Mouse (Mus musculus) limb, embryonic 11.5 days (tissue): ENCODE results near the gene Zc3h10. TPM values are rescaled to one million over a fixed set of nuclear protein-coding genes. Genes with fewer than 3 reads are reported as not detected.

ENCODE experiments used
- ATAC-seq: fragments of 200-750 bp; cut with Nextera tagmentation; 2 replicates; pipeline ENCODE4 v1.8.0; 2017; ENCODE audit warnings: low read depth; ENCODE audit not compliant: insufficient number of reproducible peaks, low FRiP score, low TSS enrichment
- DNase-seq: peaks from one replicate; pipeline ENCODE4 v3.0.0-alpha.2; 2015; ENCODE audit warnings: low spot score
- H3K27ac ChIP-seq: fragments of 300-500 bp; sonication (generic); replicated peaks from 2 replicates; pipeline ENCODE4 v1.5.1; 2014; ENCODE audit warnings: low read depth, mild to moderate bottlenecking, low read length
- H3K27me3 ChIP-seq: fragments of 300-500 bp; sonication (generic); 2 replicates; pipeline ENCODE4 v1.6.1; 2014; ENCODE audit warnings: mild to moderate bottlenecking, low read length, mixed read lengths; ENCODE audit not compliant: control insufficient read depth, insufficient read depth
- H3K36me3 ChIP-seq: fragments of 300-500 bp; sonication (generic); 2 replicates; pipeline ENCODE4 v1.6.1; 2014; ENCODE audit warnings: mild to moderate bottlenecking, low read length, moderate library complexity, mixed read lengths; ENCODE audit not compliant: control insufficient read depth, insufficient read depth
- H3K4me1 ChIP-seq: fragments of 300-500 bp; sonication (generic); 2 replicates; pipeline ENCODE4 v1.6.1; 2014; ENCODE audit warnings: low read length, mixed read lengths; ENCODE audit not compliant: control insufficient read depth, insufficient read depth
- H3K4me2 ChIP-seq: fragments of 300-500 bp; sonication (generic); 2 replicates; pipeline ENCODE4 v1.6.1; 2014; ENCODE audit warnings: low read depth, mild to moderate bottlenecking, moderate library complexity; ENCODE audit not compliant: severe bottlenecking
- H3K4me3 ChIP-seq: fragments of 300-500 bp; sonication (generic); 2 replicates; pipeline ENCODE4 v1.5.1; 2014; ENCODE audit warnings: low read depth, low read length
- H3K9ac ChIP-seq: fragments of 300-500 bp; sonication (generic); 2 replicates; pipeline ENCODE4 v1.6.1; 2014; ENCODE audit warnings: mild to moderate bottlenecking, low read length
- H3K9me3 ChIP-seq: fragments of 300-500 bp; sonication (generic); 2 replicates; pipeline ENCODE4 v1.6.1; 2016; ENCODE audit warnings: low read length; ENCODE audit not compliant: control insufficient read depth
- WGBS: fragments of 180-500 bp; shearing (Covaris S2); extraction: QIAGEN DNeasy Blood & Tissue Kit; methylation state at CpG from one replicate; pipeline ENCODE4 v1.1.7; 2014; 5-methylcytosine and 5-hydroxymethylcytosine counted together
- polyA plus RNA-seq: library from polyadenylated mRNA; unstranded; fragments of >200 nt; fragmentation: Nextera tagmentation; extraction: Ambion mirVana; gene quantifications from 2 replicates; pipeline ENCODE4 v1.2.1, GENCODE M21; 2014

The Zc3h10 gene
- polyA plus RNA-seq, 1 experiment from 2014 or later = 19.4 TPM

DNA sequence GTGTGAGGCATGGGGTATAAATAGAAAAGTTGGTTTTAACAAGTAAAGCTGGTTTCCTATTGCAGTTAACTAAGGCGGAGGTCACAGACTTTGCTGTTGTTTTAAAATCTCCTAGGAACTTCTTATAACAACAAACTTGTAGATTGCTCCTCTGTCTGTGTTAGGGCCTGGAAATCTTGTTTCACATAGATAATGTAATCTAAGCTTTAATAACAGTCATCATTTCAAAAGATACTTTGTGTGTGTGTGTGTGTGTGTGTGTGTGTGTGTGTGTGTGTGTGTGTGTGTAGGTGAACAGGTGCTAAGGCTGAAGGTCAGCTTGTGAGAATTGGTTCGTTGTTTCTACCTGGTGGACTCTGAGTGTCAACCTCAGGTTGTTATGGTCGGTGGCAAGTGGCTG, 43.6 kb downstream of the Zc3h10 start:
- Histone ChIP-seq H3K27ac (no peak overlapping the region), H3K9me3 (no peaks in the 10 kb centered on the region), H3K4me1 (no peaks in the 10 kb centered on the region), H3K4me2 (no peak overlapping the region), H3K27me3 (no peaks in the 10 kb centered on the region), H3K36me3 (no peaks in the 10 kb centered on the region), H3K9ac (no peak overlapping the region), H3K4me3 (no peak overlapping the region)
- WGBS = 87% methylated on average over 3 of the region's 3 CpGs
- no peak for ATAC-seq
- DNase-seq = no peak

DNA sequence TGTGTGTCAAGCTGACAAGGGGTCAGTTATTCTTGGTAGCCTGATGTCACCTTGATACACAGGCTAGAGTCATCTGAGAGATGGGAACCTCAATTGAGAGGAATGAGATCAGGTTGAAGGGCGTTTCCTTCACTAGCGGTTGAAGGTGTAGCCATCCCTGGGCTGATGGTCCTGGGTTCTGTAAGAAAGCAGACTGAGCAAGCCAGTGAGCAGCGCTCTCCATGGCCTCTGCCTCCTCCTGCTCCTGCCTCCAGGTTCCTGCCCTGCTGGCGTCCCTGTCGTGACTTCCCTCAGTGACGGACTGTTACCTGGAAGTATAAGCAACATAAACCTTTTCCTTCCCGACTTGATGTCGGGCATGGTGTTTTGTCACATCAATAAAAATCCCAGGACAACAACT, 44.0 kb downstream of the Zc3h10 start:
- Histone ChIP-seq H3K4me1 (no peaks in the 10 kb centered on the region), H3K4me3 (no peak overlapping the region), H3K36me3 (no peaks in the 10 kb centered on the region), H3K27me3 (no peaks in the 10 kb centered on the region), H3K27ac (no peak overlapping the region), H3K9me3 (no peaks in the 10 kb centered on the region), H3K9ac (no peak overlapping the region), H3K4me2 (no peak overlapping the region)
- no peak for DNase-seq
- no peak for ATAC-seq
- 74% methylated on average over 8 of the region's 8 CpGs for WGBS

DNA sequence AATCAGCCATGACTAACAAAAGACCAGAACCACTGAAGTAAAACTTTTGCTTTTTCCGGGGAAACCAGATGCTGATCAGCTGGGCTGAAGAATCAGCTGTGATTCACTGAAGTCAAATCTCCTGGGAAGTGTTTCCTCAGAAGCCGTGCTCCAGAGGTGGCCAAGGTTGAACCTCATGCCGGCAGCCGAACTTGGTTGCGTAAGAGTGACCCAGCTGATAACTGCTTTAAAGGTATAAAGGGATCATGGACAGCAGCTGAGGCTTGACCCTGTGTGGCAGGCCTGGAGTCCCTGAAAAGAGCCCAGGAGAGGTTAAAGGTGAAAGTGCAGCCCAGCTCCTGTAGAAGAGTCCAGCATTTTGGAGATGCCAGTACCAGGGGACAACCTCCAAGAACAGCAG, 45.2 kb downstream of the Zc3h10 start:
- ATAC-seq (no peak), DNase-seq (no peak)
- H3K4me1 ChIP-seq = no peaks in the 10 kb centered on the region
- H3K4me3 ChIP-seq = no peak overlapping the region
- WGBS = 84% methylated on average over 5 of the region's 5 CpGs
- H3K9ac ChIP-seq = no peak overlapping the region
- H3K27ac ChIP-seq = no peak overlapping the region
- H3K4me2 ChIP-seq = no peak overlapping the region
- no peaks in the 10 kb centered on the region for H3K27me3 ChIP-seq
- H3K36me3 ChIP-seq = no peaks in the 10 kb centered on the region
- H3K9me3 ChIP-seq = no peaks in the 10 kb centered on the region

DNA sequence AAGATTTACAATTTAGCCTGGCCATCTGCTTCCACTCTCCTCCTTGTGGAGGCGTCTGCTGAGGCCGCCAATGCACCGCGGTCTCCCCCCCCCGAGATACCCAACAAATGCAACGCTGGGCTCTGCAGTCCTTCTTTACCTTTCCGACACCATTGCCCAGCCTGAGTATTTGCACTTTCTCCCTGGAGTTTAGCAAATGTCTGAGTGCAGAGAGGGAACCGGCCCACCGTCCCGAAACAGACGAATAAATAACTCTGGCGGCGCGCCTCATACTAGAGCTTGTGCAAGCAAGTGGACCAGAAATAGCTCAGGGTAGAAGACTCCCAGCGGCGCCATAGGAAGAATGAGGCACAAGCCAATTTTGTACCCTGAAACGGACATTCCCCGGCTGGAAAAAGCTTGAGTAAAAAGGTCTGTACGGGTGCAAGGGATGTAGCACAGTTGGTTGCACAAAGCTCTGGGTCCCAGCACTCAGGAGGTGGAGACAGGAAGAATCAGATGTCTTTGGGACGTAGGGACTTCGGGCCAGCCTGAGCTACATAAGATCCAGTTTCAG, 48.4 kb downstream of the Zc3h10 start:
- ATAC-seq = peak; percentile 31; the same call in 1 of the 2 replicates
- Histone ChIP-seq H3K27ac (peak overlapping the region; percentile 39; the same call in 1 of the 2 replicates), H3K4me3 (peak overlapping the region; percentile 51), H3K9ac (peak overlapping the region; percentile 56), H3K4me1 (peaks cover 8% of the 10 kb centered on the region), H3K27me3 (no peaks in the 10 kb centered on the region), H3K4me2 (peak overlapping the region; percentile 72), H3K36me3 (no peaks in the 10 kb centered on the region), H3K9me3 (no peaks in the 10 kb centered on the region)
- WGBS = 4% methylated on average over 21 of the region's 21 CpGs
- DNase-seq = peak; percentile 70

DNA sequence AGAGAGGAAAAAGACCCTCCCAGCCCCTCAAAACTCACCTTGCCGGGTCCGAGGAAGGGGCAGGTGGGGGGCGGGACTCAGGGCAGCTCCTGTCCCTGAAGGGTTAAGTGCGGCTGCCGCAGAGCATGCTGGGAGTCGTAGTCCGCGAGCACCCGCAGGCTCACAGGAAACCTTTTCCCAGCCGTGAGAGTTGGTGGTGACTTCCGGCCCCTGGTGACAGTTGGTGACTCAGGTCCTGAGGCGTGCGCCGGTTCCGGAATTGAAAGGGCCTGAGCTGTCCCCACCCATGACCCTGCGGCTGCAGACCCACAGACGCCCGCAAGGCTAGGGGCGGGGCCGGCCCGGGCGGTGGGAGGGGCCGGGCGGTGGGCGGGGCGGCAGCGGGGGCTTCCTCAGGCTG, 49.0 kb downstream of the Zc3h10 start, which contains the start of gene Myl6b:
Myl6b (minus strand) TSS at position 96 of the 400 bp plus-strand sequence.
- H3K9me3 ChIP-seq = no peaks in the 10 kb centered on the region
- peak within 1 kb of the TSS; percentile 72 for H3K4me2 ChIP-seq
- WGBS = under 1% methylated on average over 26 of the region's 27 CpGs
- peak within 1 kb of the TSS; percentile 51 for H3K4me3 ChIP-seq
- DNase-seq = peak; percentile 96
- ATAC-seq = peak; percentile 84
- H3K9ac ChIP-seq = peak within 1 kb of the TSS; percentile 56
- H3K4me1 ChIP-seq = peaks cover 8% of the 10 kb centered on the region
- H3K27me3 ChIP-seq = no peaks in the 10 kb centered on the region
- H3K27ac ChIP-seq = peak within 1 kb of the TSS; percentile 39; the same call in 1 of the 2 replicates
- no peaks in the 10 kb centered on the region for H3K36me3 ChIP-seq

DNA sequence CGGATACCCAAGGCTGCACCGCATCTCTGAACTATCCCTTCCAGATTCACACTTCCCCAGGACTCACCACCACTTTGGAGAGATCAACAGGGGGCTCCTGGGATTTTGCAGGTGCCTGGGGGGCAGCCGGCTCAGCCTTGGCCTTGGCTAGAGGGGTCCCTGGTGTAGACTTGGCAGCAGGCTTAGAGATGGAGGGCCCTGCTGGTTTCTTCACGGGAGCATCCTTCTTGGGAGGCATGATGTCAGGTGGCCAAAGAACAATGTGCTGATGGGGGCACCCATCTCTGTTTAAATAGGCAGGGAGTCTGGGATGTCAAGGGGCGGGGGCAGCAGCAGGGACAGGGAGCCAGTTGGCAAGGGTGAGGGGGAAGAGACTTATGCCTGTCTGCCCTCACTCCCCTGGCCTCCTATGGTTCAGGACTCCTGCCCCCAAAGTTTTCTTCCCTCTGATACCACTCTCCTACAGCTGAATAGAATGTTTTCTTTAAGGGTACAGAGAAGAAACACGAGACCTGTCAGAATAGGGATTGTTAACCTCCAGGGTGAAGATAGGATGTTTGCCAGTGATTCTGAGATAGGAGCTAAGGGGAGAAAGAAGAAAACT, 50.3 kb downstream of the Zc3h10 start:
- Histone ChIP-seq H3K4me3 (no peak overlapping the region), H3K27ac (no peak overlapping the region), H3K27me3 (no peaks in the 10 kb centered on the region), H3K9ac (no peak overlapping the region), H3K9me3 (no peaks in the 10 kb centered on the region), H3K4me2 (no peak overlapping the region), H3K4me1 (peaks cover 8% of the 10 kb centered on the region), H3K36me3 (no peaks in the 10 kb centered on the region)
- WGBS = 48% methylated on average over 6 of the region's 6 CpGs
- DNase-seq (no peak), ATAC-seq (no peak)

DNA sequence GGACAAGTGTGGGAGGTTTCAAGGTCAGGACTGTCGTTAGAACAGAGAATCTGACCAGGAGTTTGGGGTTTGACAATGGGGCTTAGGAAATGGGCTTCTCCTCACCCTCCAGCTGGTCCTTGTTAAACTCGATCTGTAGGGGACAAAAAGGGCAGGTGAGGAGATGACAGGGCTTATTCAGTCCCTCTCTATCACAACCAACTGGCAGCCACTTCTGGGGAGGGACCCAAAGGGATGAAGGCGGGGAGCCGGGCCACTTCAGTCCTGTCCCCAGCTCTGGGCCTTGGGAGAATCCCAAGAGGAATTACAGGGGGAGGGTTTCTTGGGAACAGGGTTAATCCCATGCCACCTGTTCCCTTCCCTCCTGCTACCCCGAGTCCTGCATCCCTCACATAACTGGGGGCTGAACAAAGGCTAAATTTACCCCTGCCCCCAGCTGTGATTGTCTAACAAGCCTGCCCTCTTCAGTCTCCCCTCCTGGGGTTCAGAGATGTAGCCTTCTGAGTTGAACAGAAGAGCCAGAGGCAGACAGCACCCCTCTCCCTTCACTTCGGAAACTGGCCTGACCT, 51.0 kb downstream of the Zc3h10 start:
- H3K36me3 ChIP-seq = 0 out of 2 replicates have a peak, but pooled peaks cover 3% of the 10 kb centered on the region
- H3K4me3 ChIP-seq = no peak overlapping the region
- H3K27ac ChIP-seq = no peak overlapping the region
- H3K9me3 ChIP-seq = no peaks in the 10 kb centered on the region
- 37% methylated on average over 6 of the region's 6 CpGs for WGBS
- peaks cover 11% of the 10 kb centered on the region for H3K4me1 ChIP-seq
- H3K4me2 ChIP-seq = no peak overlapping the region; the same call in 1 of the 2 replicates
- DNase-seq = no peak
- no peak for ATAC-seq
- no peaks in the 10 kb centered on the region for H3K27me3 ChIP-seq
- H3K9ac ChIP-seq = no peak overlapping the region

DNA sequence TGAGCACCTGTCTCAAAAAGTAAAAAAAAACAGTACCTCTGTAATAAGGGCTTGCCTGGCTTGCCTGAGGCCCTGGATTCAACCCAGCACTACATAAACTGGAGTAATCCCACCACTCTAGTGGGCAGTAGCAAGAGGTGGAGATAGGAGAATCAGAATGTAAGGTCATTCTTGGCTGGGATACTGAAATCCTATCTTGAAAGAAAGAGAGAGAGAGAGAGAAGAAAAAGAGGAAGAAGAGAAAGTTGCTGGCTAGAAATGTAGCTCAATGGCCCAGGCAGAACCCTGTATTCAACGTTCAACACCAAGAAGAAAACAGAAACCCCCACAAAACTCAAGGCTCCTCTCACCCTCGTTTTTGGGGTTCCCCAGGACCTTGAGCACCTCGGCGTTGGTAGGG, 51.7 kb downstream of the Zc3h10 start:
- Histone ChIP-seq H3K27ac (no peak overlapping the region), H3K36me3 (peaks cover 10% of the 10 kb centered on the region; the same call in 1 of the 2 replicates), H3K4me3 (no peak overlapping the region), H3K4me1 (peaks cover 11% of the 10 kb centered on the region), H3K4me2 (no peak overlapping the region), H3K9ac (no peak overlapping the region), H3K27me3 (no peaks in the 10 kb centered on the region), H3K9me3 (no peaks in the 10 kb centered on the region)
- ATAC-seq (no peak), DNase-seq (no peak)
- 80% methylated on average over 4 of the region's 4 CpGs for WGBS
